Mouse (Mus musculus) spleen, postnatal 0 days (tissue): Measurements from ENCODE around the gene Tomt. TPM values are rescaled to one million over a fixed set of nuclear protein-coding genes. Genes with fewer than 3 reads are reported as not detected.

Source experiments
- polyA plus RNA-seq: library from polyadenylated mRNA; unstranded; fragments of >200 nt; fragmentation: Nextera tagmentation; extraction: Ambion mirVana; gene quantifications from 2 replicates; pipeline ENCODE4 v1.2.1, GENCODE M21; 2015

The Tomt gene
- 0.18 and 0.32 TPM in 2 replicates for polyA plus RNA-seq

DNA sequence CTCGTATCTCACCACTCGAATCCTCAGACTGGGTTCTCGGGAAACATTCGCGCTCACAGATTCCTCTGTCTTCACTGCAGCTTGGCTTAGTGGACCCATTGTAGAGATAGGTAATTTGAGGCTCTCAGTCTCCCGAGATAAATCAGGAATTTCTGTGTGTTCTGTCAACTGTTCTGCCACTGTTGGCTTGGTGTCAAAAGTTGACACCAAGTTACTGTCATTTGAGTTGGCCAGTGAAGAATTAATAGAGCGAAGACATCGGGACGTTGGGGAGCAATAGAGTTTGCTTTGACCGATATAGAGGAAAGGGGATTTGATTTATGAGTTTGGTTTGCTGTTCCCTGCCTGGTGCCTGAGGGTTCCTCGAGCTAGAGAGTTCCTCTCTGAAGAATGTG is at the start of gene Tomt:
TSS of gene Tomt (minus strand) at position 73 of the 395 bp plus-strand sequence.

GRCm38 (mm10) chr7:101933751-101934240 is 27.6 kb upstream of the Tomt start, which contains the start of the genes Lrrc51 and Numa1:
Gene Lrrc51 (minus strand): TSS chr7:101933895.
Gene Numa1 (plus strand): TSS chr7:101934111.

DNA sequence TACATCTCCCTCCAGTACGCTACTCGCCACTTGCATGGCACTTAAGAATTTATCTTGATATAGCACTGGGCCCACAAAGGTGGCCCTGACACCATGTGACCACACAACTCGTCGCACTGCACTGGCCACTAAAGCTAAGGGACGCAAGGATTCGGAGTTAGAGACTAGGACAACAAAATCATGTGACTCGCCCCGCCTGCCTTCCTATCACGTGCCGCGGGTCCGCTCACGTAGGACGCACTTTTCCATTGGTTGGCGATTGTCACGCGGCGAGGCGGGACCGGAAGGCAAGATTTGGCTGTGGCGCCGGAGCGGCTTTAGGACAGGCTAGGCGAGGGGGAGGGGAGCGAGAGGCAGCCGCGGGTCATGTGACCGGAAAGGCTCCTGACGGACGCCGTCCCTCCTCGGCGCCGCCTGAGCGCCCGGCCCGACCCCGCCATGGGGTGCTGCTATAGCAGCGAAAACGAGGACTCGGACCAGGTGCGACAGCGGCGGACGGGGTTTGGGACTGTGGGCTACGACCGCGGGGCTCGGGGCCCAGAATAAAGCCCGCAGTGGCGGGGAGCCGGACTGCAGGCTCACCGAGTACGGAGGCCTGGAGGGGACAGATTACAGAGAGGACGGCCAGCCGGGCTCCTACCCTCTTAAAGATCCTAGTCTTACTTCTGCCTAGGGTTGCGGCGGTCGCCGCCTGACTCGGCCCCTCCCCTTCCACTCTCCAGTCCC is 435 bp downstream of the Tomt start, which contains the start of gene Lamtor1:
TSS of gene Lamtor1 (plus strand) at position 344 of the 726 bp plus-strand sequence.

GRCm38 (mm10) chr7:101870629-101871028 is 35.5 kb downstream of the Tomt start, which contains the start of gene Folr1:
Gene Folr1 (minus strand): TSS chr7:101870788.

DNA sequence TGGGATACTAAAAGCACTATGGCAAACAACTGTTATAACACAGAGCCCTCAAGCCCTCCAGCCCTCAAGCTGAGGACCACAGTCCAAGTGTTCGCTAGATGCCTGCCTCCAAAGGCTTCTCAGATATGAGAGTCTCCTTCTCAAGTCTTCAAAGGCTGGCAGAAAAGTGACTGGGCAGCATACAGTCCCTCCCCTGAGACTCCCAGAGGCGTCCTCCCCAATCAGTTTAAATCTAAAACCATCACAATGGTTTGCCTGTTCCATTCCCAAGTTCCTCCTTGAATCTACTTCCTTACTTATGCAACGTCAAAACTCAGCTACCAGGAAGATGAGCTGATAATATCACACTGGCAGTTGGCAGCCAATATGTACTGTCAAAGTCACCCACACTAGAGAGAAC is 42.7 kb downstream of the Tomt start, which contains the start of gene Anapc15:
TSS of gene Anapc15 (plus strand) at position 301 of the 400 bp plus-strand sequence.

GRCm38 (mm10) chr7:101857094-101857493 is 49.1 kb downstream of the Tomt start, which contains the start of gene Folr2:
Gene Folr2 (minus strand): TSS chr7:101857194.

Other genes with a start within 250 kb of the Tomt start
- gene Clpb, start 242.7 kb downstream of the Tomt start, polyA plus RNA-seq: 15.3 and 16.9 TPM in 2 replicates
- gene Phox2a, start 88.0 kb downstream of the Tomt start, polyA plus RNA-seq: not detected in 2 replicates
- gene Inppl1, start 68.1 kb downstream of the Tomt start, polyA plus RNA-seq: 7.5 and 8.9 TPM in 2 replicates
- gene Folr2, start 49.2 kb downstream of the Tomt start, polyA plus RNA-seq: 0.75 and 1.7 TPM in 2 replicates
- 65.1 and 69.4 TPM in 2 replicates for gene Anapc15, start 42.6 kb downstream of the Tomt start, polyA plus RNA-seq
- gene Folr1, start 35.6 kb downstream of the Tomt start, polyA plus RNA-seq: 2.0 and 3.4 TPM in 2 replicates
- 76.7 and 84.5 TPM in 2 replicates for gene Lamtor1, start 455 bp downstream of the Tomt start, polyA plus RNA-seq
- gene Lrrc51, start 27.5 kb upstream of the Tomt start, polyA plus RNA-seq: 1.9 and 2.0 TPM in 2 replicates
- gene Numa1, start 27.8 kb upstream of the Tomt start, polyA plus RNA-seq: 33.6 and 35.4 TPM in 2 replicates
- 5.1 and 7.3 TPM in 2 replicates for gene Il18bp, start 112.3 kb upstream of the Tomt start, polyA plus RNA-seq
- gene Rnf121, start 159.1 kb upstream of the Tomt start, polyA plus RNA-seq: 9.2 and 10.3 TPM in 2 replicates
- gene Xndc1, start 159.2 kb upstream of the Tomt start, polyA plus RNA-seq: 17.1 and 17.2 TPM in 2 replicates
- gene Xntrpc, start 159.4 kb upstream of the Tomt start, polyA plus RNA-seq: 0.43 and 0.53 TPM in 2 replicates
- not detected in 2 replicates for gene Trpc2, start 176.8 kb upstream of the Tomt start, polyA plus RNA-seq
- gene Art1, start 195.4 kb upstream of the Tomt start, polyA plus RNA-seq: 0.14 and 0.30 TPM in 2 replicates
- 0.25 and 0.42 TPM in 2 replicates for gene Art5, start 203.1 kb upstream of the Tomt start, polyA plus RNA-seq
- gene Chrna10, start 210.5 kb upstream of the Tomt start, polyA plus RNA-seq: not detected in 2 replicates